Mouse (Mus musculus): ENCODE measurements at regions not wholly inside any gene's neighbourhood (a gene's known extent, or its start where the extent isn't known, plus 50 kb on each side); places are given as distances from the start of the nearest gene placed in this dataset.
"Not testable (repeated sequence)": the region's sequence is repeated elsewhere in the genome, so short reads cannot be mapped to it uniquely, and the experiment has no call there.

DNA sequence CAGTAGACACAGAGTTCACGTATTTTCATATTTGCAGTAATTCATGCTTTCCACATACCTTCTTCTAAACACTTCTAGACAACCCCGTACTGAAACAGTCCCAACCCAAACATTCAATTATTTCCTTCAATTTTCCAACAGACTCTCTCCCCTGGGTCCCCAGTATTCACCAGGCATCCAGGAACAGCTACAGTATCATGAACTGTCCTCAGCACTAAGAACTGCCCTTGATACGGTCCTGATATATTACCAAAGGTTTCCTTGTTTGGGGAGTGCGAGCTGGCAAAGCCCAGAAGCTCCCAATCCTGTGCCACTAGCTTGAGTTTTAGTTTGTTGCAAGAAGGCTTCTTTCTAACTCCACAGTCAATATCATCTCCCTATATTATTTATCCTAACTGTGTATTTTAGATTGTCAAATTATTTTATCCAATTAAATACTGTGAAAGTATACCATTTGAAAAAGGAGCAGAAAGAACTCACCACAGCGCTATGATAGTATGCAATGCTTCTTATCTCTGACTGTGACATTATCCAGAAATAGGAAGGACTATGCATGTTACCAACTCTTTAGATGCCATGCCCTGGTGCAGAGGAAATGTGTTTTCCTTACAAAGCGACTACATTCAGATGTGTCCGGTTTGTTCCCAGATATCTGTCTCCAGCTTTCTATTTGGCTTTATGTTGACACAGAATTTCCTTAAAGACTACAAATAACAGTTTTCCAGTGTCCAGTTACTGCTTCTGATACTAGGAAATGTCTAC, 754.6 kb upstream of the Intu start:
- no peak for DNase-seq (ENCODE audit: low read depth)

DNA sequence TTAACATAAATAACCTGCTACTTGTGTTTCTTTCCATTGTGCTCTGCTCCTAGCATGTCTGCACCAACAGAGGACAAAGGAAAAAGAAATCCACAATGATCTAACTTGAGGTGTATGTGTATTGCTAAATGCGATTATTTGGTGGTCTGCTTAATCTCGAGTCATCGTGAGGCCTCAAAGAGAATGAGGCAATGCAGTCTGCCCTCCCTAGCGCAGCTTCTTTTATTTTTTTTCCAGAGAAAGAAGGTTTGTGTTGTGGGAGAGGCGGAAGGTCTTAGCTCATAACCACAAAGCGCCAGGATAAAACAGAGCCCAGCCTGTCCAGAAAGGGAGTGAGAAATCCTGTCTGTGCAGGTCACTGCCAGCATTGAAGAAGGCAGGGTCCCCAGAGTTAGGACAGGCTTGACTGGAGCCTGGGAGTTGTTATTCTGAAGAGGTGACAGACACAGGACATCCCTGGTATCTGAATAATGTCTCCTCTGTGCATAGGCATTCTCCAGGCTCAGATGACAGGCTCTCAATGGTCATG, 751.3 kb upstream of the Intu start:
- no peak for DNase-seq (ENCODE audit: low read depth)

DNA sequence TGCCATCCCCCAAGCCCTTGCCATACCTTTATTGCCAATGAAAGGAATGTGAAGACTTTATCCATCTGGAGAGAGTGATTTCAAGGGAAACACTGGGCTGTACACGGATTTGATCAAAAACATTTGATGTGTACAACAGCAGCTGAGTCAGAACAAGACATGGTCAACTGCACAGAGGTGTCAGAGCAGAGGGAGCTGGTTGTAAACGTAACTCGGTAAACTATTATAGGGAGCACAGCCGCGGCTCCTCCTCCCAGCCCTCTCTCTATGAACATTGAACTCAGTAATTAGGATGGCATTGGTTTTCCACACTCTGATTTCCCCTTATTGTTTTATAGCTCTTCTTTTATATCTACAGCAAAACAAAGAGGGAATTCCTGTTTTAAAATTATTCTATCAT, 750.8 kb upstream of the Intu start:
- no peak for DNase-seq (ENCODE audit: low read depth)

DNA sequence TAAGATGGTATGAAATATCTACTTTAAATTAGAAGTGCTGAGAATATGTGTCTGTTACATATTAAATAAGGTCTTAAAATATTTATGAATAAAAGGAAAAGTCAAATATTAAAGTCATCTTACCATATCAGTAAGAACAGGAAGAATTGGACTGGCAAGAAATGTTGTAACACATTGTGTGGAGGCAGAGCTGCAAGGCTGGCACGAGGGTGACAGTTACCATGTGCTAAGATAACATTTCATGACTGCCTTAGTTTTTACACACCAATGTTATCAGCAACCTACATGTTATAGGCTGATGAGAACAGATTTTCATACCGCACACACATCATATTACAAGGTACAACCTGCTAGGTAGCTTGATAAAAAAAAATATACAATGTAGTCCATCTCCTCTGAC, 746.2 kb upstream of the Intu start:
- DNase-seq (ENCODE audit: low read depth), result no peak

DNA sequence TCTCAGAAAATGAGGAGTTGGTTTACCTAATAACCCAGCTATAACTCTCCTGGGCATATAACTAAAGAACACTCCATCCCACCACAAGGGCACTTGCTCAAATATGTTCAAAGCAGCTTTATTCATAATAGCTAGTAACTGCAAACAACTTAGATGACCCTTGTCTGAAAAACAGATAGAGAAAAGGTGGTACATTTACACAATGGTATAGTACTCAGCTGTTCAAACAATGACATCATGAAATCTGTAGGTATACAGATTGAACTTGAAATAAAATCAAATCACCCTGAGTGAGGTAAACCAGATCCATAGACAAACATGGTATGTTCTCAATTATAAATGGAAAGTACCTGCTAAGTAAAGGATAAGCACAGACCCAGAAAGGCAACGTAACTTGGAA, 721.5 kb upstream of the Intu start:
- no peak for DNase-seq (ENCODE audit: low read depth)

DNA sequence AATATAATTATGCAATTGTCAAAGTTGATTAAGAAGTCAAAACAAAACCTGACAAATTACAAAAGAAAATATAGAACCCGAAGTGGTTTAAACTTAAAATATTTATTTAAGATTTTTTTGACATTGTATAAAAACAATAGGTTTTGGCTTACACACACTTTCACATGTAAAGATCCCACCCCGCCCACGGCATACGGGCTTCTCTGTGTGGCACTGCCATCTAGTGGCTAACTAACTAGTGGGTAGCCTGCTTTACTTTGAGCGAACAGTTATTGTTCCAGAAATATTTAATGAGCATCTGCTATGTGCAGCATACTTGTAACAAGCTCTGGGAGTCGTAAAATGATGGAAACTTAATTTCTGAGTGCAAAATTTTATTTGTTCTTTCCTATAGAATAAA, 716.3 kb upstream of the Intu start:
- peak; percentile 1 for DNase-seq (ENCODE audit: low read depth)

DNA sequence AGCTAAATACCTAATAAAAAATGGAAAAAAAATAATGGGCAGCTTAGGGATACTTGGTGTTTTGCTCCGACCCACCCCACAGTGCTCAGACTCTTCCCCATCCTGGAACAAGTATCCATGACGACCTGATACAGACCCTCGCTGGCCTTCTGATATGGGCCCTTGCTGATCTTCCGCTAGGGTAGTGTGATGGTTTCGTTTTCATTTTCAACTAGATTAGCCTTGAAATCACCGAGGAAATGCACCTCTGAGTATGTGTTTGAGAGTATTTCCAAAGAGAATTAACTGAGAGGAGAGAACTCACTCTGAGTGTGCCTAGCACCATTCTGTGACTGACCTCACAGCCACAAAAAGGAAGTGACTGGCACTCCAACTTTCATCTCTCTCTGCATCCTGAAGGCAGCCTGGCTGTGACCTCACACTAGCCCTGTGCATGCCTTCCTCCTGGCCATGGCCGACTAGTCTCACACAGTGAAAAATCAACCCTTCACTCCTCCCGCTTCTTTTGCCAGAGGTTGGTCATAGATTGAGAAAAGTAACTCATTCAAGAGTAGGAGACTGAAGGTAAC, 700.5 kb upstream of the Intu start:
- no peak for DNase-seq (ENCODE audit: low read depth)

DNA sequence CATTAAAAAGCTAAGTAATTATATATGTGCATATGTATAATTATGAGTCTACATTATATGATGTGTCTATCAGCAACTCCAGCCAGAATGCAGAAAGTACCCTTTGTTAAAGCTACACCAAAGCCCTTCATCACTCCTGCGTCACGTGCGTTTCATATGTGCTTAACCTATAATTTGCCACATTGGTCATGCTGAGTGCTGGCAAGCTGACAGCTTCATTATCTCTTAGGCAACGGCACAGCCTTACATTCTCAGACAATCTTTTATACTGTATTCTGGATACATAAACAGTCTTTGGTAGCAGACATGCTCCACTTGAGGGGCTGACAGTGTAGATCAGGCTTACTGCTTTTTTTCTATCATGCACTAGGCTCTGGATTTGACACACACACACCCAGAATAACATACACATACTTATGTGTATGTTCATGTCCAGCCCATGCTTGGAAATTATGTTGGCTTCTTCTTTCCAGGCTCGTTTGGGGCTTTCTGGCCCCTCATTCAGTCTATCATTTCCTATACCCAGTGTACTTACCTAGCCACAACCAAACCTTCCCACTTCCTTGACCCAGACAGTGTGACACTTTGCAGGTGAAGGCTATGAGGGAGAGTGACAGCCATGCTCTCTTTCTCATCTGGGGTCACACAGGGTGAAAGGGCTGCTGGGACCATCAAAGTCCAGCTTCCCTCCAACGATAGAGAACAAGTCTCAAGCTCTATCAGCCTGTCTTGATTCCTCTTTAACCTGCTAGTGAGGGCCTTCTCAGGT, 692.5 kb upstream of the Intu start:
- no peak for DNase-seq (ENCODE audit: low read depth)

DNA sequence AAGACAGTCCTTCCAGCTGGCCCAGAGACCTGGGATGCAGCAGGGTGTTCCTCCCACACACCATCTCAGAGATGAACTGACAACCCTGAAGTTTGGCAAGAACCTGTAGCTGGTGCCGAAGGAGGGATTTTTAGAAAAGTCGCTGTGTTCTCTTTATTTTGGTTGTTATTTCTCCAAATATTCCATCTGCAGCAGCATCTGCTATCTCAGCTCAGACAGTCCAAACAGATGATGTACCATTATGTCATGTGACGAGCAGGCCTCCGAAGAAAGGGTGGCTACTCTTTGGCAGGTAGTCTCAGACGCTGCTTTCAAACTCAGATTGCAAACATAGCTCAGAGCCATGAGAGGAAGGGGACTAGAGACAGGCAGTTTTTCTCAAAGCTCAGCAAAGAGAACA, 690.1 kb upstream of the Intu start:
- no peak for DNase-seq (ENCODE audit: low read depth)

DNA sequence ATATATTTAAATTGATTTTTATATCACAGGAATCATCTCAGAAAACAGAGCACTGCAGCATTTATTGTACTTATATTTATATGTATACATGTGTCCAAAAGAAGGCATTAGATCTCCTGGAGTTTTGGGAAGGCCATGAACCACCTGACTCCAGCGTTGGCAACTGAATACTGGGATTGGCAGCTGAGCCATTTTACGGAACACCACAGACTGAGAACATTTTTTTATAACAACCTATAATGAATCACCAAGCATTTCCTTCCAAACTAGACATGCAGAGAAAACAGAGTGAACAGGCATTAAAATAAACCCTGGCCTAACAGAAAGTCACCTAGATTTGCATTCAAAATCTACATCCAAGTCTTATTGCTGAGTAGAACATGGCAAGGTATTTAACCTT, 686.0 kb upstream of the Intu start:
- DNase-seq (ENCODE audit: low read depth), result no peak

DNA sequence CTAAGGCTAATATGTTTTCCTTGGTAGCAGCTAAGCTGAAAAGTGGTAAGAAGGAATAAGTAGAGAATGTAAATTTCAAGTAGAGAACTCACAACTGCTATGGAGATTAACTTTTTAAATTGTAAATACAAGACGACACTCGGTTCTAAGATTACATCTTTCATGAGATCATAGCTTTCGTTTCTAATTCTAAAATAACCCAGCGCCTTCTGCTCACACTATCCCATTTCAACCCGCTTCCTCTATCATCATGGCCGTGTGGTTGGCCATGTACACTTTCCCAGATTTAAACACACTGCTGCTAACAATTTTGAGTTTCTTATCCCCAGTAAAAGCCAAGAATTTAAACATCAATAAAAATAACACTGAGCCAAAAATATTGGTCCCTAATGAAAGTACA, 682.3 kb upstream of the Intu start:
- DNase-seq (ENCODE audit: low read depth), result no peak

DNA sequence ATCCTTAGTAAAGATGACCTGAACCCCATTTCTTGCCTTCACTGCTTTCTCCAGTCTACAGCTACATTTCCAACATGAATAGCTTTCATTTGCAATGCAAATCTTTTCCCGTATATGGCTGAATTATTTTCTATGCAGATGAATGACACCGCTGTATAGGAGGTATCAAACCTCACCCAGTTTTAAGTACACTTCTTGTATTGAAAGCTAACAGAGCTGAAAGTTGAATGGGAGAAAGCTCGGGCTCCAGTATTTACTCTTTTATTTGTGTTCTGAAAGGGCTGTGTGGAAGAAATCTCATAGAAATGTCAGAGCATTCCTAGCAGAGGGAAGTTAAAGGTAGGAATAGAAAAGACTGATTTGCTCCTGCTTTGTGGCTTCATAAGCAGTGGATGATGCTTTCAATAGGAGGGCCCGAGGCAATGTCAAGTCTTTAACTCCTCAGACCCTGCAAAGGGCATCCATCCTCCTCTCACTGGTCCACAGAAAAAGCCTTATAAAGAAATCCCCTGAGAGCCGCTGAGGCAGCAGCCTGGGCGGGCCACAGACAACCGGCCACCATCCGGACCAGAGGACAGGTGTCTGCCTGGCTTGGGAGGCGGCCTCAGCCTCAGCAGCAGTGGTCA, 673.8 kb upstream of the Intu start:
- DNase-seq (ENCODE audit: low read depth), result no peak

DNA sequence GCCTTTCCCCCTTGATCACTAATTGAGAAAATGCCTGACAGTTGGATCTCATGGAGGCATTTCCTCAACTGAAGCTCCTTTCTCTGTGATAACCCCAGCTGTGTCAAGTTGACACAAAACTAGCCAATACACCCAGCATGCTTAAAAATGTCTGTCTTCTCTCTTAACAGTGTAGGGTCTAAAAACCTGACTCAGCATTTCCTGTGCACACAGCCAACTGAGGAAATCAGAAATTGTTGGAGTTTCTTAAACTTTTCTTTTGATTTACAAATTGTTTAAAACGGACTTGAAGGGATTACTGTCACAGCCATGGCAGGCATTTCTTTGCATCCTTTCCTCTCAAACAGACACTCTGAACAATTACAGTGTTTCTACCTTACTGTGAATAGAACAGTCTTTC, 655.0 kb upstream of the Intu start:
- DNase-seq (ENCODE audit: low read depth), result not testable (repeated sequence)

DNA sequence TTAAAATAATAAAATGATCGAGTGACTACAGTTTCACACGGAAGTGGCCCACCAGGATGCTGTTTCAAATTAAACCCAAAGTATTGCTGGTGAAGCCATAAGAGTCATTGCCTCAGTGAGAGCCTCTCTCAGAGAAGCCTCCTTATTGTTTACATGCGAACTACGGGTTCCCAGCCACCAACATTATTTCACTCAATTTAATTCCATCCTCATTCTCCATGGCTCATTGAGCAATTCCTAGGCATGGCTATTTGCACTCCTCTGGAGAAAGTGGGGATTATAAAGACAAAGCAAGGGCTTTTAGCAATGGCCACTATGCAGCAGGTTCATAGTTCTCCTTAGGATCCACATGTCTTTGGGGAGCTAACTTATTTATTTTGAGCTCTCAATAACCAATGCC, 646.7 kb upstream of the Intu start:
- no peak for DNase-seq (ENCODE audit: low read depth)

DNA sequence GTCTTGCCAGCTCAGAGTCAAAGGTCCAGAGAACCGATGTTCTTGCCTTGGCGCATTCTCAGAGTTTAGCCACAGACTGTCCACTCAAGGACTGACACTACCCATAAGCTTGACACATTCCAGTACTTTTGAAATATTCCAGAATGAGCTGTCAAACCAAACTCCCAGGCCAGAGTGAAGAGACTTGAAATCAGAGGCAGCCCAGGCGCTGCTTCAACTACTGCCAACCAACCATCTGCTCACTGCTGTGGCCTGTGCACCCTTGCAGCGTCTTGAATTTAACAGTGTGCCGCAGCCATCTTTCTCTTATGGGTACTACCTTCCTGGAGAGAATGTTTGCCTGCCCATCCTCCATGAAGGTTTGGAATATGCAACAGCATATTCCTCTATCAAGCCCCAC, 642.7 kb upstream of the Intu start:
- no peak for DNase-seq (ENCODE audit: low read depth)

DNA sequence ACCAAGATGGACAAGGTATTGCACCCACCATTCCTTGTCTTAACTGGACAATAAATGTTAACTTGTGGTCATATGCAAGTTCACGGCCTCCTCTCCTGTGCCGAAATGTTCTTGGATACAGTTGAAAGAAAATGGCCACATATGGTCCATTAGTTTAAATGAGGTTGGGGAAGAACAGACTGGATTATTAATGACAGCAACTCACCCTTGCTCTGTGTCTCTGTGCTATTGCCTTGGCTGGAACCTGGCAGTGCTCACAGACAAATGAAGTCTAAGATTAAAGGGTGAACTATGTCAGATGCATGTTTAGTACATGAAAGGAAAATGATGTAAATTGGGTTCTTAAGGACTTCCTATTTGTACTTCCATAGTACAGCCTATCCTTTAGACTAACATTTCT, 641.9 kb upstream of the Intu start:
- DNase-seq (ENCODE audit: low read depth), result no peak

DNA sequence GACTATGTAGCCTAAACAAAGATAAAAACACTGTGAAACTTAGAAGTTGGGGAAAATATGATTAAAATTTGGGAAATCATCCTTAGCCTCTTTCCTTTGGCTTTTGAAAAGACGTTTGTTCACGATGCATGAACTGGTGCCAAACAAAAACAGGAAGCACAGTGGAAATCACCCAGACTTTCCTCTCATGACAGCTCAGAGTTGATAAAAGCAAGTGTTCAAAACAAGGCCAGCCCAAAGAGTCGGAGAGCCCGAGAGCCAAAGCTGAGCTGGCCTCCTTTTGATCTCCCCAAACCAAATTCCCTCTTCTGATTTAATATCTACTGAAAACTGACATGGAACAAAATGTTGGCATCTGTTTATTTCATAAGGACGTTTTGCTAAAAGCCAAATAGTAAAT, 632.1 kb upstream of the Intu start:
- DNase-seq (ENCODE audit: low read depth), result no peak

DNA sequence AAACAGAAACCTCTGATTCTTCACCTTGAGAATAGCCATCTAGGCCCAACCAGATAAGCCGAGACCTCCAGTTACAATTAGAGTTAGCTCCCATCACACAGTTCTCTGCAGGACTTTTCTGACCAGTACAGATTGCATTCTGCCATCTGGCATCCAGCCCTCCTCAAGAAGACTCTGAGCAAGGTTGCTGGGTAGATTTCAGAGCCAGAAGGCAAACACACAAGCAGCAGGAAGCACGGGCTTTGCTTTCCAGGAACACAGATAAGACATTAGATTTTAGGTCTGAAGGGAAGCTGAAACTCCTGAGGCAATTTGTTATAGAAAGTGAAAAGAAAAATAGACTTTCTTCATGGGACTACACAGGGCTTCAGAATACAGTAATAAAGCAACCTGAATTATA, 630.9 kb upstream of the Intu start:
- no peak for DNase-seq (ENCODE audit: low read depth)

DNA sequence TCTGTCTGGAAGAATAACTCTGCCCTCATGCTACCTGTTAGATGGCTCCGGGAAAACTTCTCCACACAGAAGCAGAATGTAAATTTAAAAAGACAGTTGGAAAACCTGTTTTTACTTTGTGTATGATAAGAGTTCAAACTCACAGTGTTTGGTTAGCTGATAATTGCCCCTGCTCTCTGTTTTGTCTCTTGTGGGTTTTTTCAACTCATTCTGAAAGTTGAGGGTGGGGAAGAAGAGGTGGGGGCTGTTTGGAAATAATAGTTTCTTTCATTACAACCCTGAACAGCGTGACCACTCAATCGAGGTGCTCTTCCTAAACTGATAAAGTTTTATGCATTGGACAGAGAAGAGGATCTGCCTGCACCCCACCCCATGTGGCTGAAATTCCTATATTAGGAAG, 626.7 kb upstream of the Intu start:
- DNase-seq (ENCODE audit: low read depth), result no peak

DNA sequence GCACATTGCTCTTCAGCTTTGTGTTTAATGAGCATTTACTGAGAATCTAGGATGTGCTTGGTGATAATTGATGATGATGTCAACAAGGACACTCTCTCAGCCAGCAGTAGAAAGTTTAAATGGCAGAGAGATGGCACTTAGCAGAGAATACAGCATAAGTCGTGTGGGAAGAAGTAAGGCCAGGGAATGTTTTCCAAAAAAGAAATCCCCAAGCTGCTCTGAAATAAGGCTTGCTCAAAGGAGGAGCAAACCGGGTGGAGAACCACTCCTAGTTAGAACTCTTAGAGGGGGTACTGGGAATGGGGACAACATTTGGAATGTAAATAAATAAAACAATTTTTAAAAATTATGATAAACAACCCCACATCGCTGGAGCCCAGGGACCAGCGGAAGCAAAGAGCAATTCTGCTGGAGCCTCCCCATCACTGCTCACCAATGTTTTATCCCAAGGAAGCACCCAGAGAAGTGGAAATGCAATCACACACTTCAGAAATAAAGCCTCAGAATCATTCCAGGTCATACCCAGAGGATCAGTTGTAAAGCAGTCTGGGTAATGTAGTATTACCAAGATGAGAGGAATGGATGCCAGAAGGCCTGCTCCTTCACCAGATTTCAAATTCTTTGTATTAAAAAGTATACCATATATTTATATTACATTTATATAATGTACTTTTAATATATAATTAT, 622.3 kb upstream of the Intu start:
- no peak for DNase-seq (ENCODE audit: low read depth)

DNA sequence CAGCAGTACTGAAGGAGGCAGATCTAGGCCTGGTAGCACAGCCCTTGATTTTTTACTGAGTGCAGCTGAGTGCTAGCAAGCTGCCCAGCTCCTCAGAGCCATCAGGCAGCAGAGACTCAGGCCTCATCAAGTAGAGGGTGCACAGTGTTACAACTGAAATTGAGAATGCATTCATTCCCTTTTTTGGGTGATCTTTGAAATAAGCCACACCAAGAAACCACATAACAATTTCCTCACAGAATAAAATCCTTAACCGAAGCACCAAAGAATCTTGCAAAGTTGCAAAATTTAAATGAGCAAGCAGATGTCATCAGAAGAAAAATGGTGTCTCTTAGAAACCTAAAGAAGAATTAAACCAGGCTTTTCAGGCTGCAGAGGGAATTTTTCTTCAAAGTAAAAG, 621.4 kb upstream of the Intu start:
- no peak for DNase-seq (ENCODE audit: low read depth)

DNA sequence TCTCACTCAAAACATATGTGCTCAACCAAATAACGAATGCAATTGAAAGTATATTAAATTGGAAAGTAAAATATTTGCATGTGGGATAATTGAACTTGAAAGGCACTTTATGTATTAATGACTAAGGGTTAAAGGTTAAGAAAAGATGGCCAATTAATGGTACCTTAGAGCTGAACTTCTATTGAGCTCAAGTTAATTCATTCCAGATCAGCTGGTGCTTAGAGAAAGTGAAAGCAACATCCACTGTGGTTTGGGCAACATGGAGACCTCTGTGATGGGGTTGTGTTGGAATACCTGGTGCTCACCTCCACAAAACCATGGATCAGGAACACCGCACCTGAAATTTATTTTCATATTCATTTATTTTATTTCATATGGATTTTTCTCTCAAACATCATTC, 612.5 kb upstream of the Intu start:
- no peak for DNase-seq (ENCODE audit: low read depth)

All from c-Kit-positive CD71-negative TER-119-negative erythroid progenitor cells, embryonic 14.5 days (primary cell).